Mouse (Mus musculus): ENCODE results near the gene Exoc3l4. TPM values are rescaled to one million over a fixed set of nuclear protein-coding genes. Genes with fewer than 3 reads are reported as not detected.

The Exoc3l4 gene
- polyA plus RNA-seq, 1 experiment from 2014 or later, result 3.3 TPM

GRCm38 (mm10) chr12:111413300-111413699 lies 3.5 kb upstream of the Exoc3l4 start:
- H3K36me3 ChIP-seq, result no peaks in the 10 kb centered on the region
- H3K4me1 ChIP-seq, result peaks cover 27% of the 10 kb centered on the region
- H3K27me3 ChIP-seq (replicated peaks), result peaks cover 24% of the 10 kb centered on the region
- H3K9ac ChIP-seq, result no peak overlapping the region
- no peak overlapping the region for H3K27ac ChIP-seq
- no peaks in the 10 kb centered on the region for H3K9me3 ChIP-seq
- ATAC-seq (ENCODE audit: low FRiP score, low read depth), result peak; percentile 83
- peak overlapping the region; percentile 57 for H3K4me2 ChIP-seq (replicated peaks)
- 2% methylated on average over 21 of the region's 21 CpGs for WGBS
- H3K4me3 ChIP-seq, result peak overlapping the region; percentile 27

GRCm38 (mm10) chr12:111419918-111420317 lies 3.1 kb downstream of the Exoc3l4 start:
- Histone ChIP-seq H3K27me3 (replicated peaks) (peaks cover 60% of the 10 kb centered on the region), H3K4me3 (no peak overlapping the region), H3K9me3 (no peaks in the 10 kb centered on the region), H3K4me1 (peaks cover 17% of the 10 kb centered on the region), H3K4me2 (replicated peaks) (no peak overlapping the region), H3K9ac (no peak overlapping the region), H3K27ac (no peak overlapping the region), H3K36me3 (no peaks in the 10 kb centered on the region)
- no peak for ATAC-seq (ENCODE audit: low FRiP score, low read depth)
- 68% methylated on average over 5 of the region's 5 CpGs for WGBS

GRCm38 (mm10) chr12:111420946-111421709 lies 4.3 kb downstream of the Exoc3l4 start:
- H3K4me2 ChIP-seq (replicated peaks), result no peak overlapping the region
- peaks cover 22% of the 10 kb centered on the region for H3K4me1 ChIP-seq
- no peak overlapping the region for H3K4me3 ChIP-seq
- no peak overlapping the region for H3K27ac ChIP-seq
- H3K36me3 ChIP-seq, result no peaks in the 10 kb centered on the region
- peaks cover 72% of the 10 kb centered on the region for H3K27me3 ChIP-seq (replicated peaks)
- no peaks in the 10 kb centered on the region for H3K9me3 ChIP-seq
- 58% methylated on average over 7 of the region's 7 CpGs for WGBS
- H3K9ac ChIP-seq, result no peak overlapping the region
- ATAC-seq (ENCODE audit: low FRiP score, low read depth), result no peak

GRCm38 (mm10) chr12:111422852-111423251 lies 6.0 kb downstream of the Exoc3l4 start:
- H3K9ac ChIP-seq, result no peak overlapping the region
- no peak overlapping the region for H3K27ac ChIP-seq
- WGBS, result 33% methylated on average over 5 of the region's 5 CpGs
- H3K4me2 ChIP-seq (replicated peaks), result no peak overlapping the region
- H3K36me3 ChIP-seq, result no peaks in the 10 kb centered on the region
- H3K4me3 ChIP-seq, result no peak overlapping the region
- H3K4me1 ChIP-seq, result 0 out of 2 replicates have a peak, but pooled peaks cover 11% of the 10 kb centered on the region
- H3K9me3 ChIP-seq, result no peaks in the 10 kb centered on the region
- ATAC-seq (ENCODE audit: low FRiP score, low read depth), result no peak
- peaks cover 79% of the 10 kb centered on the region for H3K27me3 ChIP-seq (replicated peaks)

GRCm38 (mm10) chr12:111423570-111424129 lies 6.8 kb downstream of the Exoc3l4 start:
- WGBS, result 3% methylated on average over 43 of the region's 43 CpGs
- H3K27ac ChIP-seq, result no peak overlapping the region
- H3K9ac ChIP-seq, result no peak overlapping the region
- peak overlapping the region; percentile 49 for H3K4me2 ChIP-seq (replicated peaks)
- H3K4me3 ChIP-seq, result peak overlapping the region; percentile 23
- H3K4me1 ChIP-seq, result peaks cover 15% of the 10 kb centered on the region; the same call in 1 of the 2 replicates
- ATAC-seq (ENCODE audit: low FRiP score, low read depth), result no peak
- no peaks in the 10 kb centered on the region for H3K36me3 ChIP-seq
- H3K27me3 ChIP-seq (replicated peaks), result peaks cover 85% of the 10 kb centered on the region
- no peaks in the 10 kb centered on the region for H3K9me3 ChIP-seq

GRCm38 (mm10) chr12:111424547-111424946 lies 7.7 kb downstream of the Exoc3l4 start:
- Histone ChIP-seq H3K4me1 (peaks cover 22% of the 10 kb centered on the region; the same call in 1 of the 2 replicates), H3K4me3 (no peak overlapping the region), H3K9ac (no peak overlapping the region), H3K27me3 (replicated peaks) (peaks cover 88% of the 10 kb centered on the region), H3K36me3 (no peaks in the 10 kb centered on the region), H3K27ac (no peak overlapping the region), H3K9me3 (no peaks in the 10 kb centered on the region), H3K4me2 (replicated peaks) (no peak overlapping the region)
- ATAC-seq (ENCODE audit: low FRiP score, low read depth), result no peak
- 21% methylated on average over 9 of the region's 9 CpGs for WGBS

- Histone ChIP-seq H3K4me2 (replicated peaks) (0 out of 2 replicates have a peak overlapping the region, but pooled peaks have one; percentile 15), H3K4me1 (peaks cover 26% of the 10 kb centered on the region)
- no peak for ATAC-seq (ENCODE audit: low FRiP score, low read depth)
Observed at GRCm38 (mm10) chr12:111425258-111425657, 8.4 kb downstream of the Exoc3l4 start.

GRCm38 (mm10) chr12:111425789-111426460 lies 9.1 kb downstream of the Exoc3l4 start:
- WGBS, result 18% methylated on average over 29 of the region's 29 CpGs
- Histone ChIP-seq H3K4me3 (no peak overlapping the region), H3K9me3 (no peaks in the 10 kb centered on the region), H3K9ac (no peak overlapping the region), H3K36me3 (no peaks in the 10 kb centered on the region), H3K4me2 (replicated peaks) (no peak overlapping the region; the same call in 1 of the 2 replicates), H3K4me1 (peaks cover 26% of the 10 kb centered on the region), H3K27ac (no peak overlapping the region), H3K27me3 (replicated peaks) (peaks cover 98% of the 10 kb centered on the region)
- ATAC-seq (ENCODE audit: low FRiP score, low read depth), result no peak

More at GRCm38 (mm10) chr12:111425258-111425657, 8.4 kb downstream of the Exoc3l4 start:
- no peak overlapping the region for H3K27ac ChIP-seq
- whole genome bisulfite sequencing, result 5% methylated on average over 15 of the region's 15 CpGs
- no peaks in the 10 kb centered on the region for H3K36me3 ChIP-seq
- no peak overlapping the region for H3K9ac ChIP-seq
- no peak overlapping the region for H3K4me3 ChIP-seq
- peaks cover 95% of the 10 kb centered on the region for H3K27me3 ChIP-seq (replicated peaks)
- no peaks in the 10 kb centered on the region for H3K9me3 ChIP-seq

- H3K4me2 ChIP-seq (replicated peaks), result no peak overlapping the region
- peaks cover 26% of the 10 kb centered on the region for H3K4me1 ChIP-seq
- no peak overlapping the region for H3K4me3 ChIP-seq
- no peak for ATAC-seq (ENCODE audit: low FRiP score, low read depth)
- peaks cover 98% of the 10 kb centered on the region for H3K27me3 ChIP-seq (replicated peaks)
- no peak overlapping the region for H3K27ac ChIP-seq
- H3K36me3 ChIP-seq, result no peaks in the 10 kb centered on the region
- WGBS, result 41% methylated on average over 12 of the region's 12 CpGs
- no peak overlapping the region for H3K9ac ChIP-seq
- H3K9me3 ChIP-seq, result no peaks in the 10 kb centered on the region
Observed at GRCm38 (mm10) chr12:111427438-111428113, 10.8 kb downstream of the Exoc3l4 start.

- peaks cover 96% of the 10 kb centered on the region for H3K27me3 ChIP-seq (replicated peaks)
- WGBS, result 13% methylated on average over 8 of the region's 8 CpGs
- H3K27ac ChIP-seq, result no peak overlapping the region
- no peak overlapping the region for H3K4me3 ChIP-seq
- no peaks in the 10 kb centered on the region for H3K9me3 ChIP-seq
- no peaks in the 10 kb centered on the region for H3K36me3 ChIP-seq
- peaks cover 22% of the 10 kb centered on the region for H3K4me1 ChIP-seq
- no peak overlapping the region for H3K9ac ChIP-seq
- ATAC-seq (ENCODE audit: low FRiP score, low read depth), result no peak
- peak overlapping the region; percentile 64; the same call in 1 of the 2 replicates for H3K4me2 ChIP-seq (replicated peaks)
Observed at GRCm38 (mm10) chr12:111428364-111428763, 11.5 kb downstream of the Exoc3l4 start.

GRCm38 (mm10) chr12:111428961-111429911 lies 12.4 kb downstream of the Exoc3l4 start:
- peaks cover 20% of the 10 kb centered on the region for H3K4me1 ChIP-seq
- H3K27ac ChIP-seq, result no peak overlapping the region

More at GRCm38 (mm10) chr12:111428961-111429911, 12.4 kb downstream of the Exoc3l4 start:
- Histone ChIP-seq H3K9me3 (no peaks in the 10 kb centered on the region), H3K4me3 (peak overlapping the region; percentile 32), H3K9ac (peak overlapping the region; percentile 41; the same call in 1 of the 2 replicates), H3K4me2 (replicated peaks) (peak overlapping the region; percentile 64), H3K27me3 (replicated peaks) (peaks cover 87% of the 10 kb centered on the region), H3K36me3 (no peaks in the 10 kb centered on the region)
- no peak for ATAC-seq (ENCODE audit: low FRiP score, low read depth)
- under 1% methylated on average over 40 of the region's 40 CpGs for WGBS
